Mouse (Mus musculus): ENCODE data around the gene Gm5460. TPM values are rescaled to one million over a fixed set of nuclear protein-coding genes. Genes with fewer than 3 reads are reported as not detected.

Gene Gm5460
- polyA plus RNA-seq, 1 experiment from 2014 or later, result not detected

GRCm38 (mm10) chr14:34043341-34043740 is 26.8 kb downstream of the Gm5460 start:
- no peaks in the 10 kb centered on the region for H3K36me3 ChIP-seq (ENCODE audit: control insufficient read depth, insufficient read depth, low read length)
- no peak overlapping the region for H3K27ac ChIP-seq (ENCODE audit: low read length)

GRCm38 (mm10) chr14:34050101-34050779 is 33.7 kb downstream of the Gm5460 start:
- Histone ChIP-seq H3K4me3 (ENCODE audit: low read length) (no peak overlapping the region), H3K9me3 (ENCODE audit: control insufficient read depth, low read length) (no peaks in the 10 kb centered on the region), H3K27ac (ENCODE audit: low read length) (no peak overlapping the region), H3K36me3 (ENCODE audit: control insufficient read depth, insufficient read depth, low read length) (no peaks in the 10 kb centered on the region), H3K9ac (ENCODE audit: low read length) (no peak overlapping the region), H3K27me3 (ENCODE audit: control insufficient read depth, insufficient read depth, low read depth, low read length) (no peaks in the 10 kb centered on the region), H3K4me1 (replicated peaks; ENCODE audit: control insufficient read depth, insufficient read depth, low read length) (no peaks in the 10 kb centered on the region), H3K4me2 (ENCODE audit: low read depth, low read length) (no peak overlapping the region)
- no peak for ATAC-seq (ENCODE audit: low read depth)
- 65% methylated on average over 5 of the region's 5 CpGs for WGBS

More at GRCm38 (mm10) chr14:34043341-34043740, 26.8 kb downstream of the Gm5460 start:
- Histone ChIP-seq H3K4me3 (ENCODE audit: low read length) (no peak overlapping the region), H3K9ac (ENCODE audit: low read length) (no peak overlapping the region), H3K4me1 (replicated peaks; ENCODE audit: control insufficient read depth, insufficient read depth, low read length) (no peaks in the 10 kb centered on the region), H3K9me3 (ENCODE audit: control insufficient read depth, low read length) (no peaks in the 10 kb centered on the region), H3K4me2 (ENCODE audit: low read depth, low read length) (no peak overlapping the region), H3K27me3 (ENCODE audit: control insufficient read depth, insufficient read depth, low read depth, low read length) (no peaks in the 10 kb centered on the region)
- ATAC-seq (ENCODE audit: low read depth), result no peak
- WGBS, result 37% methylated on average over 3 of the region's 3 CpGs

- ATAC-seq (ENCODE audit: low read depth), result no peak
- H3K4me1 ChIP-seq (replicated peaks; ENCODE audit: control insufficient read depth, insufficient read depth, low read length), result no peaks in the 10 kb centered on the region
- no peak within 1 kb of the TSS for H3K9ac ChIP-seq (ENCODE audit: low read length)
- 82% methylated on average over 6 of the region's 6 CpGs for WGBS
- no peaks in the 10 kb centered on the region for H3K27me3 ChIP-seq (ENCODE audit: control insufficient read depth, insufficient read depth, low read depth, low read length)
- no peaks in the 10 kb centered on the region for H3K36me3 ChIP-seq (ENCODE audit: control insufficient read depth, insufficient read depth, low read length)
- no peak within 1 kb of the TSS for H3K27ac ChIP-seq (ENCODE audit: low read length)
- no peak within 1 kb of the TSS for H3K4me2 ChIP-seq (ENCODE audit: low read depth, low read length)
- no peak within 1 kb of the TSS for H3K4me3 ChIP-seq (ENCODE audit: low read length)
- H3K9me3 ChIP-seq (ENCODE audit: control insufficient read depth, low read length), result no peaks in the 10 kb centered on the region
Measured at GRCm38 (mm10) chr14:34052516-34052915, 36.0 kb downstream of the Gm5460 start, which contains the start of gene Antxrl. Gene Antxrl, plus strand, starts transcription at chr14:34052707.

GRCm38 (mm10) chr14:34071665-34072064 is 55.1 kb downstream of the Gm5460 start:
- no peak overlapping the region for H3K9ac ChIP-seq (ENCODE audit: low read length)
- WGBS, result 62% methylated on average over 6 of the region's 6 CpGs
- H3K36me3 ChIP-seq (ENCODE audit: control insufficient read depth, insufficient read depth, low read length), result no peaks in the 10 kb centered on the region
- no peaks in the 10 kb centered on the region for H3K9me3 ChIP-seq (ENCODE audit: control insufficient read depth, low read length)
- H3K4me2 ChIP-seq (ENCODE audit: low read depth, low read length), result no peak overlapping the region
- no peaks in the 10 kb centered on the region for H3K4me1 ChIP-seq (replicated peaks; ENCODE audit: control insufficient read depth, insufficient read depth, low read length)
- no peak for ATAC-seq (ENCODE audit: low read depth)
- H3K27ac ChIP-seq (ENCODE audit: low read length), result no peak overlapping the region
- no peaks in the 10 kb centered on the region for H3K27me3 ChIP-seq (ENCODE audit: control insufficient read depth, insufficient read depth, low read depth, low read length)
- H3K4me3 ChIP-seq (ENCODE audit: low read length), result no peak overlapping the region

- H3K27ac ChIP-seq (ENCODE audit: low read length), result no peak overlapping the region
- no peaks in the 10 kb centered on the region for H3K36me3 ChIP-seq (ENCODE audit: control insufficient read depth, insufficient read depth, low read length)
- 30% methylated on average over 4 of the region's 4 CpGs for WGBS
- no peaks in the 10 kb centered on the region for H3K9me3 ChIP-seq (ENCODE audit: control insufficient read depth, low read length)
- H3K4me2 ChIP-seq (ENCODE audit: low read depth, low read length), result no peak overlapping the region
- H3K27me3 ChIP-seq (ENCODE audit: control insufficient read depth, insufficient read depth, low read depth, low read length), result no peaks in the 10 kb centered on the region
- no peak for ATAC-seq (ENCODE audit: low read depth)
- H3K4me3 ChIP-seq (ENCODE audit: low read length), result no peak overlapping the region
- H3K9ac ChIP-seq (ENCODE audit: low read length), result no peak overlapping the region
- H3K4me1 ChIP-seq (replicated peaks; ENCODE audit: control insufficient read depth, insufficient read depth, low read length), result no peaks in the 10 kb centered on the region
Measured at GRCm38 (mm10) chr14:34075346-34075745, 58.8 kb downstream of the Gm5460 start.

GRCm38 (mm10) chr14:34077222-34077621 is 60.7 kb downstream of the Gm5460 start:
- Histone ChIP-seq H3K4me1 (replicated peaks; ENCODE audit: control insufficient read depth, insufficient read depth, low read length) (no peaks in the 10 kb centered on the region), H3K9ac (ENCODE audit: low read length) (no peak overlapping the region), H3K4me3 (ENCODE audit: low read length) (no peak overlapping the region), H3K27ac (ENCODE audit: low read length) (no peak overlapping the region), H3K36me3 (ENCODE audit: control insufficient read depth, insufficient read depth, low read length) (no peaks in the 10 kb centered on the region), H3K4me2 (ENCODE audit: low read depth, low read length) (no peak overlapping the region), H3K9me3 (ENCODE audit: control insufficient read depth, low read length) (no peaks in the 10 kb centered on the region), H3K27me3 (ENCODE audit: control insufficient read depth, insufficient read depth, low read depth, low read length) (no peaks in the 10 kb centered on the region)
- 66% methylated on average over 5 of the region's 5 CpGs for WGBS
- ATAC-seq (ENCODE audit: low read depth), result no peak

- no peaks in the 10 kb centered on the region for H3K27me3 ChIP-seq (ENCODE audit: control insufficient read depth, insufficient read depth, low read depth, low read length)
- no peaks in the 10 kb centered on the region for H3K36me3 ChIP-seq (ENCODE audit: control insufficient read depth, insufficient read depth, low read length)
- no peak overlapping the region for H3K4me2 ChIP-seq (ENCODE audit: low read depth, low read length)
- H3K4me3 ChIP-seq (ENCODE audit: low read length), result no peak overlapping the region
- H3K27ac ChIP-seq (ENCODE audit: low read length), result no peak overlapping the region
- 71% methylated on average over 4 of the region's 4 CpGs for WGBS
- H3K9me3 ChIP-seq (ENCODE audit: control insufficient read depth, low read length), result no peaks in the 10 kb centered on the region
- no peak overlapping the region for H3K9ac ChIP-seq (ENCODE audit: low read length)
- ATAC-seq (ENCODE audit: low read depth), result no peak
- no peaks in the 10 kb centered on the region for H3K4me1 ChIP-seq (replicated peaks; ENCODE audit: control insufficient read depth, insufficient read depth, low read length)
Measured at GRCm38 (mm10) chr14:34078293-34078692, 61.7 kb downstream of the Gm5460 start.

- WGBS, result 9% methylated on average over 11 of the region's 11 CpGs
Measured at GRCm38 (mm10) chr14:34080321-34080997, 63.9 kb downstream of the Gm5460 start.

GRCm38 (mm10) chr14:34085731-34086130 is 69.2 kb downstream of the Gm5460 start, which contains the start of gene Anxa8:
Gene Anxa8, plus strand, starts transcription at chr14:34085981.
- 17% methylated on average over 4 of the region's 4 CpGs for WGBS
- no peak within 1 kb of the TSS for H3K27ac ChIP-seq (ENCODE audit: low read length)
- H3K4me1 ChIP-seq (replicated peaks; ENCODE audit: control insufficient read depth, insufficient read depth, low read length), result peaks cover 6% of the 10 kb centered on the region; the same call in 1 of the 2 replicates
- H3K4me2 ChIP-seq (ENCODE audit: low read depth, low read length), result no peak within 1 kb of the TSS
- peak; percentile 77 for ATAC-seq (ENCODE audit: low read depth)
- no peaks in the 10 kb centered on the region for H3K9me3 ChIP-seq (ENCODE audit: control insufficient read depth, low read length)
- H3K36me3 ChIP-seq (ENCODE audit: control insufficient read depth, insufficient read depth, low read length), result no peaks in the 10 kb centered on the region
- no peaks in the 10 kb centered on the region for H3K27me3 ChIP-seq (ENCODE audit: control insufficient read depth, insufficient read depth, low read depth, low read length)
- H3K9ac ChIP-seq (ENCODE audit: low read length), result no peak within 1 kb of the TSS
- no peak within 1 kb of the TSS for H3K4me3 ChIP-seq (ENCODE audit: low read length)

More at GRCm38 (mm10) chr14:34080321-34080997, 63.9 kb downstream of the Gm5460 start:
- ATAC-seq (ENCODE audit: low read depth), result peak; percentile 56
- H3K4me3 ChIP-seq (ENCODE audit: low read length), result no peak overlapping the region
- H3K27ac ChIP-seq (ENCODE audit: low read length), result no peak overlapping the region
- H3K4me2 ChIP-seq (ENCODE audit: low read depth, low read length), result no peak overlapping the region
- no peak overlapping the region for H3K9ac ChIP-seq (ENCODE audit: low read length)
- H3K36me3 ChIP-seq (ENCODE audit: control insufficient read depth, insufficient read depth, low read length), result no peaks in the 10 kb centered on the region
- no peaks in the 10 kb centered on the region for H3K9me3 ChIP-seq (ENCODE audit: control insufficient read depth, low read length)
- H3K4me1 ChIP-seq (replicated peaks; ENCODE audit: control insufficient read depth, insufficient read depth, low read length), result peaks cover 3% of the 10 kb centered on the region; the same call in 1 of the 2 replicates
- H3K27me3 ChIP-seq (ENCODE audit: control insufficient read depth, insufficient read depth, low read depth, low read length), result no peaks in the 10 kb centered on the region

All from lung, embryonic 16.5 days (tissue).